Mouse (Mus musculus): Measurements from ENCODE around the gene Rgs3.

The Rgs3 gene

GRCm38 (mm10) chr4:62629905-62630304 is 70.3 kb downstream of the Rgs3 start:
- no peak for DNase-seq

- DNase-seq: no peak
These were observed 73.6 kb downstream of the Rgs3 start for GRCm38 (mm10) chr4:62633243-62633642.

- DNase-seq: peak; percentile 35
These were observed 74.5 kb downstream of the Rgs3 start for GRCm38 (mm10) chr4:62634054-62634591.

GRCm38 (mm10) chr4:62634840-62635239 is 75.2 kb downstream of the Rgs3 start:
- no peak for DNase-seq

- no peak for DNase-seq
These were observed 76.4 kb downstream of the Rgs3 start for GRCm38 (mm10) chr4:62636047-62636446.

- DNase-seq: no peak
These were observed 78.4 kb downstream of the Rgs3 start for GRCm38 (mm10) chr4:62637856-62638604.

GRCm38 (mm10) chr4:62640496-62641229 is 81.0 kb downstream of the Rgs3 start:
- DNase-seq: no peak

- DNase-seq: no peak
These were observed 81.6 kb downstream of the Rgs3 start for GRCm38 (mm10) chr4:62641230-62641589.

GRCm38 (mm10) chr4:62641656-62642055 is 82.0 kb downstream of the Rgs3 start:
- no peak for DNase-seq

GRCm38 (mm10) chr4:62643401-62643800 is 83.8 kb downstream of the Rgs3 start:
- DNase-seq: no peak

GRCm38 (mm10) chr4:62644031-62644793 is 84.6 kb downstream of the Rgs3 start:
- no peak for DNase-seq

GRCm38 (mm10) chr4:62646556-62647248 is 87.1 kb downstream of the Rgs3 start:
- DNase-seq: no peak

GRCm38 (mm10) chr4:62648848-62649247 is 89.2 kb downstream of the Rgs3 start:
- no peak for DNase-seq

- DNase-seq: no peak
These were observed 90.0 kb downstream of the Rgs3 start for GRCm38 (mm10) chr4:62649536-62650230.

GRCm38 (mm10) chr4:62651179-62651760 is 91.6 kb downstream of the Rgs3 start:
- no peak for DNase-seq

GRCm38 (mm10) chr4:62652215-62652614 is 92.6 kb downstream of the Rgs3 start:
- DNase-seq: no peak

- no peak for DNase-seq
These were observed 93.5 kb downstream of the Rgs3 start for GRCm38 (mm10) chr4:62652921-62653757.

- no peak for DNase-seq
These were observed 94.4 kb downstream of the Rgs3 start for GRCm38 (mm10) chr4:62653922-62654661.

GRCm38 (mm10) chr4:62659264-62659663 is 99.6 kb downstream of the Rgs3 start:
- peak; percentile 70 for DNase-seq
